Mouse (Mus musculus) midbrain, embryonic 11.5 days (tissue): ENCODE results near the gene Ssbp2. TPM values are rescaled to one million over a fixed set of nuclear protein-coding genes. Genes with fewer than 3 reads are reported as not detected.

Experiments
- ATAC-seq: fragments of 200-750 bp; cut with Nextera tagmentation; 2 replicates; pipeline ENCODE4 v1.8.0; 2017; ENCODE audit warnings: moderate TSS enrichment, moderate library complexity; ENCODE audit not compliant: low FRiP score
- DNase-seq: peaks from one replicate; pipeline ENCODE4 v3.0.0; 2015; ENCODE audit warnings: low spot score; ENCODE audit errors: missing footprints
- H3K27ac ChIP-seq: fragments of 300-500 bp; sonication (generic); 2 replicates; pipeline ENCODE4 v1.5.1; 2014; ENCODE audit warnings: low read depth, low read length
- H3K27me3 ChIP-seq: fragments of 300-500 bp; sonication (generic); 2 replicates; pipeline ENCODE4 v1.6.1; 2014; ENCODE audit warnings: mild to moderate bottlenecking, low read length, moderate library complexity, mixed read lengths; ENCODE audit not compliant: control insufficient read depth, insufficient read depth
- H3K36me3 ChIP-seq: fragments of 300-500 bp; sonication (generic); 2 replicates; pipeline ENCODE4 v1.6.1; 2014; ENCODE audit warnings: mild to moderate bottlenecking, low read length, moderate library complexity, mixed read lengths; ENCODE audit not compliant: control insufficient read depth, insufficient read depth
- H3K4me1 ChIP-seq: fragments of 300-500 bp; sonication (generic); 2 replicates; pipeline ENCODE4 v1.6.1; 2014; ENCODE audit warnings: low read length; ENCODE audit not compliant: control insufficient read depth, insufficient read depth
- H3K4me2 ChIP-seq: fragments of 300-500 bp; sonication (generic); 2 replicates; pipeline ENCODE4 v1.6.1; 2014; ENCODE audit warnings: mild to moderate bottlenecking, moderate library complexity
- H3K4me3 ChIP-seq: fragments of 300-500 bp; sonication (generic); 2 replicates; pipeline ENCODE4 v1.5.1; 2014; ENCODE audit warnings: low read depth, low read length
- H3K9ac ChIP-seq: fragments of 300-500 bp; sonication (generic); 2 replicates; pipeline ENCODE4 v1.6.1; 2014; ENCODE audit warnings: low read length
- H3K9me3 ChIP-seq: fragments of 300-500 bp; sonication (generic); 2 replicates; pipeline ENCODE4 v1.6.1; 2016; ENCODE audit warnings: low read length; ENCODE audit not compliant: control insufficient read depth
- WGBS: fragments of 180-500 bp; shearing (Covaris S2); extraction: QIAGEN DNeasy Blood & Tissue Kit; methylation state at CpG from one replicate; pipeline ENCODE4 v1.1.7; 2014; 5-methylcytosine and 5-hydroxymethylcytosine counted together
- polyA plus RNA-seq: library from polyadenylated mRNA; unstranded; fragments of >200 nt; fragmentation: Nextera tagmentation; extraction: Ambion mirVana; gene quantifications from 2 replicates; pipeline ENCODE4 v1.2.1, GENCODE M21; 2014

The Ssbp2 gene
- polyA plus RNA-seq, 1 experiment from 2014 or later: 167 TPM

DNA sequence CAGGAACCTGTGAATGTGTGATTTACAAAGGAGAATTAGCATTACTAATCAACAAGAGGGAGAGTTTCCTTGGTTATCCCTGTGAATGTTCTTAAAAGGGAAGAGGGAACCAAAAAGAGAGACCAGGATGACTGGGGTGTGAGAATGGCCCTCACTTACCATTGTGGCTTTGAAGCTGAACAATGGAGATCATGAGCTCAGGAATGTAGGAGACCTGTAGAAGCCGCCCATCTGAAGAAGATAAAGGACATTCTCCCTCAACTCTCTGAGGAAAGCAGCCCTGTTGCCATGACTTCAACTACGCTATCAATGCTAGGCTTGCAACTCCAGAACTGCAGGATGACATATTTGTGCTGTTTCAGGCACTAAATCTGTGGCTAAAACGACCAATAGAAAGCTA lies 22.2 kb upstream of the Ssbp2 start:
- WGBS: 55% methylated on average over 3 of the region's 3 CpGs
- Histone ChIP-seq H3K27ac (no peak overlapping the region), H3K36me3 (no peaks in the 10 kb centered on the region), H3K4me3 (no peak overlapping the region), H3K27me3 (no peaks in the 10 kb centered on the region), H3K4me1 (no peaks in the 10 kb centered on the region), H3K9me3 (no peaks in the 10 kb centered on the region), H3K4me2 (no peak overlapping the region), H3K9ac (no peak overlapping the region)
- DNase-seq (no peak), ATAC-seq (no peak)

DNA sequence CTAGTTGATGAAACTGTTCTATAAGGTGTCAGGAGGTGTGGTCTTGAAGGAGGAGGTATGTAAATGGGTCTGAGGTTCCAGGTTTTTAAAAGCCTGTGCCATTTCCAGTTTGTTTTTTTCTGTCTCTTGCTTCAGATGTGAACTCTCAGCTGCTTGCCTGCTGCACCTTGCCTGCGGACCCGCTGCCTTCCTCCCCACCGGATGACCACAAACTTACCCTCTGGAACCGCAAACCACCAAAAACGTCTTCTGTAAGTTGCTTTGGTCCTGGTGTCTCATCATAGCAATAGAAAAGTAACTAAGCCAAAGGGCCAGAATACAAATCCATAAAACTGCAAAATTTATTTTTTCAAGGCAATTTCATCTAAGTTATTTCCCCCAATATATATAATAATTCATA lies 18.6 kb upstream of the Ssbp2 start:
- DNase-seq (no peak), ATAC-seq (no peak)
- H3K27me3 ChIP-seq: no peaks in the 10 kb centered on the region
- H3K4me3 ChIP-seq: no peak overlapping the region
- no peak overlapping the region for H3K4me2 ChIP-seq
- H3K27ac ChIP-seq: no peak overlapping the region
- WGBS: 96% methylated on average over 5 of the region's 5 CpGs
- H3K9ac ChIP-seq: no peak overlapping the region
- H3K36me3 ChIP-seq: no peaks in the 10 kb centered on the region
- H3K4me1 ChIP-seq: no peaks in the 10 kb centered on the region
- H3K9me3 ChIP-seq: no peaks in the 10 kb centered on the region

DNA sequence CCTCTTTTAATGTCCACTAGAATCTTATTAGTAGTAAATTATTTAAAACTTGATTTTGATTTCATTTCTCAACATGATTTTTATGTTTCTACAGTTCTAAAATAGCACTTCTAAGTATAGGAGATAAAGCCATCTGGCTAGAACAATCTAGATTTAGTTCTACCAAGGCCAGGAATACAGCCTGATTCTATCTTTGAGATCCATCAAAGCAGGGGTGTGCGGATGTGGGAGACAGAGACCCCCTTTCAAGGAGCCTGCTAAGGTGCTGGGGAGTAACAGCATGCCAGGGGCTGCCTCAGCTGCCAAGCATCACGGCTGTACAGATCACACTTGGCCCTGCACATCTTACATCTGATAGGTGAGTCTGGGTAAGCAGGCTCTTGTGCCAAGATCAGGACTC lies 13.4 kb upstream of the Ssbp2 start:
- no peak overlapping the region for H3K9ac ChIP-seq
- H3K4me2 ChIP-seq: no peak overlapping the region
- no peak for ATAC-seq
- H3K4me3 ChIP-seq: no peak overlapping the region
- H3K9me3 ChIP-seq: no peaks in the 10 kb centered on the region
- H3K36me3 ChIP-seq: no peaks in the 10 kb centered on the region
- DNase-seq: no peak
- H3K27ac ChIP-seq: no peak overlapping the region
- WGBS: 93% methylated on average over 2 of the region's 2 CpGs
- H3K27me3 ChIP-seq: no peaks in the 10 kb centered on the region
- H3K4me1 ChIP-seq: no peaks in the 10 kb centered on the region

DNA sequence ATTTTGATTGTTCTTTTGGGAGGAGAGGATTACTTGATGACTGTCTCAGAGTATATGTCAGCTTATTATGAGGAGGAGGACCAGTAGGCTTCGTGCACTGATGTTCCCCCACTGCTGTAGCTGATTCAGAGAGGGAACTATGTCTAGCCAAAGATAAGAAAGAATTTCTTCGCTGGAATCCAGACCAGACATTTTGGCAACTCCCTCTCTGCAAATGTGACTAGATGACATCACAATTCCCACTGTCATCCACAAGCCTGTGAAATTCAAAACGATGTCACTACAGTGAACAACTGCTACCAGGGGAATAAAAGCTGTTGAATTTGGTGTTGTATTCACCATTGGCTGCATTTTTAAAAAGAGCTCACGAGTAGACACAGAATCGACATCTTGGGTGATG lies 11.1 kb upstream of the Ssbp2 start:
- Histone ChIP-seq H3K4me2 (no peak overlapping the region), H3K4me3 (no peak overlapping the region), H3K4me1 (no peaks in the 10 kb centered on the region), H3K27me3 (no peaks in the 10 kb centered on the region), H3K36me3 (no peaks in the 10 kb centered on the region), H3K9me3 (no peaks in the 10 kb centered on the region), H3K9ac (no peak overlapping the region), H3K27ac (no peak overlapping the region)
- DNase-seq: no peak
- no peak for ATAC-seq
- WGBS: 85% methylated on average over 5 of the region's 5 CpGs

DNA sequence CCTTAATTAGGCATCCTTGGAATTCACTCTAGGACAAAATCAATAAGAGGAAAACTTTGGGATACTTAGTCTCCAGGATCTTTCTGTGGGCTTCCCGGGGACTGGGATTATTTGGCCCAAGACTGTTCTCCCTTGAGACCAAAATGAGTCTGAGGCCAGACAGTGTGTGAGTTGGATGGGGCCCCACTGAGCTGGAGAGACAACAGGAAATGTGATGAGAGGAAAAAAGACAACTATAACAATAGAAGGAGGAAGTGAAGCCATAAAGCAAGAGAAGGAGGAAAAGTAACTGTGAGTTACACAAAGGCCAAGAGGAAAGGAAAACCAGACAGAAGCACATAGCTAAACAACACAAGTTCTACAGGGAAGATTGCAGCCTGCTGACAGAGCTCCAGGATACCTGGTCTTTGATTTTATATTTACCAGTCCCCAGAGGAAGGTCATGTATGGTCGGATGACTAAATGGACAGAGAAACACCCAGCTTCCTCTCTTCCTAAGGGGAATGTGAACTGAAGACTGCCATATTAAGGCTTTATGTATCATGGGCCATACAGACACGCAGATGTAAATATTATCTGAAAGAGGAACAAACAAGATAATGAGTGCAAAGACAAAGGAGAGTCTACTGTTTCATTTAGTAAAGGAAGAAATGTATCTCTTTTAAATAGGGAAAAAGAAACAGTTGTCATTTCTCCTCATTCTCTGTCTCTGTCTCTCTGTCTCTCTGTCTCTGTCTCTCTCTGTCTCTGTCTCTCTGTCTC lies 8.5 kb upstream of the Ssbp2 start:
- Histone ChIP-seq H3K36me3 (no peaks in the 10 kb centered on the region), H3K9me3 (no peaks in the 10 kb centered on the region), H3K4me3 (no peak overlapping the region), H3K27me3 (no peaks in the 10 kb centered on the region), H3K27ac (no peak overlapping the region), H3K4me1 (no peaks in the 10 kb centered on the region), H3K4me2 (no peak overlapping the region), H3K9ac (no peak overlapping the region)
- ATAC-seq: no peak
- no peak for DNase-seq
- 76% methylated on average over 3 of the region's 3 CpGs for WGBS

DNA sequence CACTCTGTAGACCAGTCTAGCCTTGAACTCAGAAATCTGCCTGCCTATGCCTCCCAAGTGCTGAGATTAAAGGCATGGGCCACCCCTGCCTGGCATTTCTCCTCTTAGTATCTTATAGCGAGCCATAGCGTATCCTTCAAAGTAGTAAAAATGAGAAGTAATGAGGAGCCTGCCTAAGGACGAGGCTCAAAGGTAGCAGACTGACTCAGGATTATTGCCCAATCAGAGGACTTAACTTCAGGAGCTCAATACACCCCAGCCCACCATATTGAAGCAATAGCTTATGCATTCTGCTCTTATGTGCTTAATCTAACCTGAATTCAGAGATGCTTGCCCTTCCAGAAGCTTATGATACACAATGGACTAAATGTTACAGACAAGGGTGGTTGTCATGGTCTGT lies 7.8 kb upstream of the Ssbp2 start:
- Histone ChIP-seq H3K9ac (no peak overlapping the region), H3K4me1 (no peaks in the 10 kb centered on the region), H3K27ac (no peak overlapping the region), H3K4me3 (no peak overlapping the region), H3K27me3 (no peaks in the 10 kb centered on the region), H3K4me2 (no peak overlapping the region), H3K36me3 (no peaks in the 10 kb centered on the region), H3K9me3 (no peaks in the 10 kb centered on the region)
- ATAC-seq: no peak
- DNase-seq: no peak
- WGBS: 93% methylated on average over 3 of the region's 3 CpGs

DNA sequence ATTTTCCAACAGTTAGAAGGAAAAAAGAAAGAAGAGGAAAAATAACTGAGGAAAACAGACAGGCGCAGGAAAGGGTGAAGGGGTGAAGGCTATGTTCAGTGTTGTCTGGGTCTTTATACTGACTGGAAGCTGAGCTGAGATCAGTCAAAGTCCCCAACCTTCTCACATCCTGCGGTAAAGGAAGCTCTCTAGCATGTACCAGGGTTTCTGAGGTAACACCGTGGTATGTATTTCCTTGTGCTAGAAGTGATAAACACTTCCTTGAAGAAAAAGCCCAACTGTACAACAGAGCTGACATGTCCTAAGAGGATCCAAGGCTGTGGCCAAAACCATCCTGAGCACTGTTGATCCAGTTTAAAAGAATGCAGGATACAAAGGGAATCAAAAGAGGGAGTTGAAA lies 6.8 kb upstream of the Ssbp2 start:
- no peak for DNase-seq
- no peak for ATAC-seq
- Histone ChIP-seq H3K27ac (no peak overlapping the region), H3K9me3 (no peaks in the 10 kb centered on the region), H3K9ac (no peak overlapping the region), H3K4me3 (no peak overlapping the region), H3K36me3 (no peaks in the 10 kb centered on the region), H3K27me3 (no peaks in the 10 kb centered on the region), H3K4me1 (no peaks in the 10 kb centered on the region), H3K4me2 (no peak overlapping the region)
- 92% methylated on average over 3 of the region's 3 CpGs for WGBS

DNA sequence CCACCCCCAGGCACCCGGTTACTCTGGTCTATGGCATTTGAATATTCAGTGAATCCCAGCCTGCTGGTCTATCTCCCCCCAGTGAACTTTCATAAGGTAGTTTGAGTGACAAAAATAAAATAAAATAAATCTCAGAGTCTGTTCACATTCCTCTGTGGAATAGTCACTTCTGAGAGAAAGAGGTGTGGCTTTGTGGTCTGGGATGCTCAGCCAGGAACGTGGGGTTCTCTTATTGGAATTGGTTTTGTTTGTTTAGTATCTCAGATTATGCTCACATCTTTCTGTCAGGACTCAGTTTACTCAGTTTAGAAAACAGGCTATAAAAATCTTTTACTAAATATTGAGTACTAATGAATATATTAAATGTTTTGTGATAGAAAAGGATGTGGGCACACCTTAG lies 4.0 kb upstream of the Ssbp2 start:
- Histone ChIP-seq H3K9me3 (no peaks in the 10 kb centered on the region), H3K27ac (no peak overlapping the region), H3K36me3 (no peaks in the 10 kb centered on the region), H3K9ac (no peak overlapping the region), H3K4me3 (no peak overlapping the region), H3K4me1 (peaks cover 5% of the 10 kb centered on the region; the same call in 1 of the 2 replicates), H3K27me3 (no peaks in the 10 kb centered on the region), H3K4me2 (no peak overlapping the region)
- DNase-seq (no peak), ATAC-seq (no peak)
- WGBS: 45% methylated on average over 2 of the region's 2 CpGs

DNA sequence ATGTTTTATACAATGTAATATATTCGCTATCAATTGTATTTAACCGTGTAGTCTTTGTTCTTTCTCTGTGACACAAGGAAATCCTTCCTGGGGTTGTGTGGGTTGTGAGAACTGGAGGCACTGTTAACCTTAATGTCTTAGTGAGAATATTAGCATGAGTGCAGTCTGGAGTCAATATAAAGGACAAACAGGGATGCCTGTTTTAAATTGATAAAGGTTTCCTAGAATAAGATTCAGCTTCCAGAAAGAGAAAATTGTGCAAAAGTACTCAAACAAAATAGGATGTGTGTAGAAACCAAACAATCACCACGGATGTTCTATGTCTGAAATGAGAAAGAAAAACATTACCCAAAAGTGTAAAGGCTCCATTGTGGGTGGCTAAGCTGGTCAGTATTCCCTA lies 3.3 kb upstream of the Ssbp2 start:
- Histone ChIP-seq H3K4me2 (no peak overlapping the region), H3K4me3 (no peak overlapping the region), H3K36me3 (no peaks in the 10 kb centered on the region), H3K9me3 (no peaks in the 10 kb centered on the region), H3K4me1 (peaks cover 5% of the 10 kb centered on the region; the same call in 1 of the 2 replicates), H3K27ac (no peak overlapping the region), H3K9ac (no peak overlapping the region), H3K27me3 (no peaks in the 10 kb centered on the region)
- DNase-seq (no peak), ATAC-seq (no peak)
- 77% methylated on average over 3 of the region's 3 CpGs for WGBS
